Mouse (Mus musculus): Measurements from ENCODE around the gene Ugt1a2. TPM values are rescaled to one million over a fixed set of nuclear protein-coding genes. Genes with fewer than 3 reads are reported as not detected.
A peak's percentile ranks its signal among the peaks of the same experiment; 100 is the strongest.
"Not testable (repeated sequence)": the region's sequence is repeated elsewhere in the genome, so short reads cannot be mapped to it uniquely, and the experiment has no call there.

Ugt1a2 gene
- total RNA-seq, 2 experiments from 2014 or later, result 1.1 TPM; not detected in 1

DNA sequence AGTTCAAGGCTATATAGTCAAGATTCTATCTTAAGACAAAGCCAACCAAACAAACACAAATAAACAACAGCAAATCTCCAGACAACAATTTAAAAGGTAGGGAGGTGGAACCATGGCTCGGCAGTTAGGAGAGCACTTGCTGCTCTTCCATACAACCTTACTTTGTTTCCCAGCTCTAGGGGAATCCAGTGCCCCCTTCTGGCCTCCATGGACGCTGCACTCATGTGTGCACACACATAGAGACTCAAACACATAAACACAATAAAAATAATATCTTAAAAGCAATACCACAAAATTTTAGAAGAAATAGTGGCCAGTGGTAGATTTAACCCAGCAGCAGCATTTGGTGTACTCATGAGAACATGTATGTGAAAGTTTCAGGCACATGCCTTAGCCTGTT is 16.7 kb downstream of the Ugt1a2 start:
- ATAC-seq (replicated peaks; ENCODE audit: poor library complexity), result no peak

DNA sequence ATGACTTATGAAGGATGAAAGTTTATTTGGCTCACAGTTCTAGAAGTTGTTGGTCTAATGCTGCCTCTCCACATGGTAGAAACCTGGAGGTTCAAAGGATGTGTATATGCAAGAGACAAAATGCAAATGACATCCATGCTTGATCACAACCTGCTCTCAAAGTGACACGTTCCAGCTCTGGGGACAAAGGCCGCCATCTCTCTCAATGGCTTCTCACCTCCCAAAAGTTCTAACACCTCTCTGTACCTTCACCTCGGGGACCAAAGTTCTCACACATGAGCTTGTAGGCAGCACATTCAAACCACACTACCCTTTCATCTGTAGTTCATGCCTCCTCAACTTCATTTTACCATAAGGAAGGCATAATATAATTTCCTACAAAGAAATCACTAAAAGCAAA is 17.2 kb downstream of the Ugt1a2 start:
- no peak for ATAC-seq (replicated peaks; ENCODE audit: poor library complexity)

DNA sequence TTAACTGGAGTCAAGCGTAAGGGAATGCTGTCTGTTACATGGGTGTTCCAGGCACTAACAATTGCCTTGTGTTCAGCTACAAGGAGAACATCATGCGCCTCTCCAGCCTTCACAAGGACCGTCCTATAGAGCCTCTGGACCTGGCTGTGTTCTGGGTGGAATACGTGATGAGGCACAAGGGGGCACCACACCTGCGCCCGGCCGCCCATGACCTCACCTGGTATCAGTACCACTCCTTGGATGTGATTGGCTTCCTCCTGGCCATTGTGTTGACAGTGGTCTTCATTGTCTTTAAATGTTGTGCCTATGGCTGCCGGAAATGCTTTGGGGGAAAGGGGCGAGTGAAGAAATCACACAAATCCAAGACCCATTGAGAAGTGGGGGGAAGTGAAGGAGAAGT is 17.6 kb downstream of the Ugt1a2 start:
- ATAC-seq (replicated peaks; ENCODE audit: poor library complexity), result no peak

GRCm38 (mm10) chr1:88218591-88218990 is 18.2 kb downstream of the Ugt1a2 start:
- no peak for ATAC-seq (replicated peaks; ENCODE audit: poor library complexity)

GRCm38 (mm10) chr1:88219054-88219453 is 18.7 kb downstream of the Ugt1a2 start:
- no peak for ATAC-seq (replicated peaks; ENCODE audit: poor library complexity)

- ATAC-seq (replicated peaks; ENCODE audit: poor library complexity), result no peak
Measured at GRCm38 (mm10) chr1:88220336-88220735, 19.9 kb downstream of the Ugt1a2 start.

DNA sequence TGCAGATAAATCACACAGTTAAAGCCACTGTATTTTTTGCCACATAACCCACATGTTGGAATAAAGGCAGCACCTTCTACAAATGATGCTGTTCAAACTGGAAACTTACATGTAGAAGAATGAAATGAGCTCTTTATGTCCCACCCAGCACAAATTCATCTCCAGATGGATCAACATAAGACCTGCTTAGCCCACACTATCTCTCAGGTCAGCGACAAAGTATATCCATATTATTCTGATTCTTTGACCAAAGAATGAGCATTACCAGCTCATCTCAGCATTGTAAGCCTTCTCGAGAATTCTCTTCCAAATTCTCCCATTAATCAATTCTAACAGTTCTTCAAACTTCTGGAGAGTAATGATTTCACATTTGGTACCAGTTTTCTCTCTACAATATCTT is 21.8 kb downstream of the Ugt1a2 start:
- ATAC-seq (replicated peaks; ENCODE audit: poor library complexity), result no peak

DNA sequence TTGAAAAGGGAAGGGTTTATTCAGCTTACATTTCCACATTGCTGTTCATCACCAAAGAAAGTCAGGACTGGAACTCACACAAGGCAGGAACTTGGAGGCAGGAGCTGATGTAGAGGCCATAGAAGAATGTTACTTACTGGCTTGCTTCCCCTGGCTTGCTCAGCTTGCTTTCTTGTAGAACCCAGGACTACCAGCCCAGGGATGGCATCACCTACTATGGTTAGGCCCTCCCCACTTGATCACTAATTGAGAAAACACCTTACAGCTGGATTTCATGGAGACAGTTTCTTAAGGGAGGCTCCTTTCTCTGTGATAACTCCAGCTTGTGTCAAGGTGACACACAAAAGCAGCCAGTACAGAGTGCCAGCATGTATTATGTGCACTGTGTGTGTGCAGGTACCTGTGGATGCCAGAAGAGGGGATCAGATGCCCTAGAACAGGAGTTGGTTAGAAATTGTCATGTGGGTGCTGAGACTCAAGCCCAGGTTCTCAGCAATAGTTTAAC is 22.7 kb downstream of the Ugt1a2 start:
- ATAC-seq (replicated peaks; ENCODE audit: poor library complexity), result not testable (repeated sequence)

- no peak for ATAC-seq (replicated peaks; ENCODE audit: poor library complexity)
Measured at GRCm38 (mm10) chr1:88223591-88223990, 23.2 kb downstream of the Ugt1a2 start.

DNA sequence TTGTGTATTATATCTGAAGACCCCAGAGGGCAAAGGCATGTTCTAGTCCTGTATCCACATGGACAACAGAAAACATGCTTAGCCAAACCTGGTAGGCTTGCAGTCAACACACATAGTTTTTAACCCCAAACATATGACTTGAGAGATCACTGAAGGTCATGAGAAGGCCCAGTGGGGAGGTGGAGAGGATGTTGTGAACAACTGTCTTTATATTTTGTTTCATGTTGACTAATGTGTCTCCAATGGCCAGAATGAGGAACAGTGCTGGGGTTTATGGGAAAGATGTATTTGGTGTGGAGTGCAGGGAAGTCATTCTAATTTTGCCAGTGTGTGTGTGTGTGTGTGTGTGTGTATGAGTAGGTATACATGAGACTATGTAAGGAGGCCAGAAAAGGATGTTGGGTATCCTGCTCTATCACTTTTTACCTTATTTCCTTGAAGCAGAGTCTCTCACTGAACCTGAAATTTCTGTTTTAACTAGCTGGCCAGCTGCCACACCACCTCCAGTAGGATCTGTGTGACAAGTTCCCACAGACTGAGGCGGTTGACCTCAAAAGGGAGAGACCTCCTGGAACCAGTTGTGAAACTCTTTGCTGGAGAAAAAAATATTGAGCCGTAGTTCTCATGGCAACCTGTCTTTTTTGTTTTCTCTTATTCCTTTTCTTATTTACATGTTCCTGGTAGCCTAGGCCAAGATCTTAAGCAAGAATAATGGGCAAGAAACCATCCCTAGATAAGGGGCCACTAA is 23.8 kb downstream of the Ugt1a2 start:
- no peak for ATAC-seq (replicated peaks; ENCODE audit: poor library complexity)

GRCm38 (mm10) chr1:88225301-88225700 is 24.9 kb downstream of the Ugt1a2 start:
- ATAC-seq (replicated peaks; ENCODE audit: poor library complexity), result not testable (repeated sequence)

GRCm38 (mm10) chr1:88225741-88226140 is 25.3 kb downstream of the Ugt1a2 start:
- ATAC-seq (replicated peaks; ENCODE audit: poor library complexity), result no peak

DNA sequence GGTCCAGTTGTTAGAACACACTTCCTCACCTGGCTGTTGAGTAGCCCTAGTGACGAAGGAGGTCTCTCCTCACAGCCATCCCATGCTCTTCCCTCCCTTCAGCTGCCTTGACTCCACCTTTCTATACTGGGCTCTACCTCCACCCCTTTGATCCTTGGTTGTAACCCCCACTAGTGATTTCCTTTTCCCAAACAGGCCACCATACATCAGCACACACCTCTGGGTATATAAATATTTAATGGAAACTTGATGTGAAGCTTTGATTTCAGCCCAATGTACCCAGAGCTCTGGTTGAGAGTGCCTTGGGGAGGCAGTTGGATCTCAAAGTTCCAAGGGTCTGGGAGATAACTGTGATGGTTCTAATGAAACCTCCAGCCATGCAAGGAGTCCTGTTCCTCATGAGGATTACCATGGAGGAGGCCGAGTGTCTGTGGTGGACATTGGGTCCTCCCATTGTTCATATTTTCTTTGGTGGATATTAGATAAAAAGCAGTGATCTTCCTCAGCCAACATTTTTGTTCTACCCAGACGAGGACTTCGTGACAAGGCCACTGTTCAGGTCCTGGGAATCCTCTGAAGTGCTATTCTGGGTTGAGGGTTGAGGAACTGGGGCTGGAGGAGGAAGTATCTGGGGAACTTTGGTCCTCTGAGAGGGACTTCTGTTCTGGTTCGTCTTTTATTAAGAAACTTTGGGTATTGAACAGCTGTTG is 26.4 kb downstream of the Ugt1a2 start, which contains the start of gene Mroh2a:
Gene Mroh2a, plus strand, starts transcription at position 317 of the 710 bp plus-strand sequence.
- ATAC-seq (replicated peaks; ENCODE audit: poor library complexity), result peak; percentile 52

DNA sequence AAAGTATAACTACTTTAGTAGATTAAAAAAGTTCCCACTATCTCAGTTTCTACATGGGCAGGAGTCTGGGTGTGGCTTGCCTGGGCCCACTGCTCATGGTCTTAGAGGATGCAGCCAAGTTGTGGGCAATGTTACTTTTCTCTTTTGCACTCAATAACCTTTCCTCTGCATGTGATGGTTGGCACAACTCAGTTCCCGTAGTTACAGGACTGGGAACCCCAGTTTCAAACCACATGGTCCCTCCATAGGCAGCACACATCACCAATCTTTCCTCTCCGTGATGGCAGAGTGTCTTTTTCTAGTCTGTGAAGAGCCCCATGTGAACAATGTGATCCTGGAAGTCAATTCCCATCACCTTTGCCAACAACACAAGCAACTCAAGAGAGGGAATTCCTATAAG is 27.1 kb downstream of the Ugt1a2 start:
- peak; percentile 12 for ATAC-seq (replicated peaks; ENCODE audit: poor library complexity)

DNA sequence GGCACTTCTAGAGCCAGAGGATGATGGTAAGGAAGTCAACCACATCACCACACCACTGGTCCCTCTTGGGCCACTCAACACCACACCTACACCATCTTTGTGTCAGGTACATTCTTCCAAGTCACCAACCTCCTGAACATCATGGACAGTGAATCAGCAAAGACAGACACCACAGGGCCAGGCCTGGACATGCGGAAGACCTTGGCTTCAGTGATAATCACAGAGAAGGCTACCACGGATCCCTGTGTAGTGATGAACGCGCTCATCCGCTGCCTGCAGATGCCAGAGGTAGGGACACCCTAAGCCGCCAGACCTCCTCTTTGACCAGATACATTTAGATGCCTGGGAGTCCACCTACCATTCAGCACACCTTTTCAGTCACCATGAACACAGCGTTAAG is 27.7 kb downstream of the Ugt1a2 start:
- no peak for ATAC-seq (replicated peaks; ENCODE audit: poor library complexity)

- ATAC-seq (replicated peaks; ENCODE audit: poor library complexity), result no peak
Measured at GRCm38 (mm10) chr1:88229566-88229965, 29.2 kb downstream of the Ugt1a2 start.

DNA sequence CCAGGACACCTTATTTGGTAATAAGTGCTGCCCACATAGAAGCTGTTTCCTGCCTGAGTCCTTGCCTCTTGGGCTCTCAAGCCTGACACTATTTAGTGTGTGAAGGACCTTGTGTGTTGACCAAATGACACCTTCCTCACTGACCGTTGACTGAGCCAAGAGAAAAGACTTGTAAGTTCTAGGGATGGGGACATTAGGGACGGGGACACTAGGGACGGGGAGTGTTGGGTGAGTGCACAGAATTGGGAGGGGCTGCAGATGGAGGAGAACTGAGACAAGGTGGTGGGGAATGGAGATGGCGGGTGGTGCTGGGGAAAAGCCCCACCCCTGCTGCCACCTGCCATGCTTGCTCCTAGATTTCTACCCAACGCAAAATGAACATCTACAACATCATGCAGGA is 29.6 kb downstream of the Ugt1a2 start:
- no peak for ATAC-seq (replicated peaks; ENCODE audit: poor library complexity)

GRCm38 (mm10) chr1:88230421-88230820 is 30.0 kb downstream of the Ugt1a2 start:
- no peak for ATAC-seq (replicated peaks; ENCODE audit: poor library complexity)

DNA sequence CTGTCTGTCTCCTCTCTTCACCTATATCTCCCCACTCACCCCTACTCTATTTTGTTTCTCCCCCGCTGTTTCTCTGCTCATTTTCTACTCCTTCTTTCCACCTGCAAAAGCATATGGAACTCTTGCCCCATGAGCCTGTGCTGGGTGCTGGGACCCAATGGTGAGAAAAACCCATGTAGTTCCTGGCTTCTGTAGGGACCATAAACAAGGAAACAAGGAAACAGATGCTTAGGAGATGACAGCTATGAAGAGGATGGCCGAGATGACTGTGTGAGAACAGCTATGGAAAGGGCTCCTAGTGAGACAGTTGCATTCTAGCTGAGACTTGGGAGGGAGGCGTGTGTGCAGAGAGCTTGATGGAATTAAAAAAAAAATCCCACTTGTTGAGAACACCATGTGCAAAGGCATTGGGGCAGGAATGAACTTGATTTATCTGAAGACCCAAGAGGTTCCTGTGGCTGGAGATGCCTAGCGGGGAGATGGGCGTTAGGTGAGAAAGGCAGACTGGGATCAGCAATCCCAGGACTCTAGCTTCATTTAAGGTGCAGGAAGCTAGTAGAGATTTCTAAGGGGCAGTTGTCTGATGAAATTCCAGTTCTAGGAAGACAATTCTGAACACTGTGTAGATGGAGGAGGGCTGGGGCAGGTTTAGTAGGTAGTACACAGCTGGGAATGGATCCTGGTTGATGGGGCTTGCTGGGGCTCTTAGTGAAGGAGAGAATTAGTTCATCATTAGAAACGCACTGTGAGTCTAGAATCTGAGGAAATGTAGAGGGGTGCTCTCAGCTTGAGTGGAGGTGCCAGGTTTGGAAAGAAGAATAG is 30.8 kb downstream of the Ugt1a2 start:
- no peak for ATAC-seq (replicated peaks; ENCODE audit: poor library complexity)

GRCm38 (mm10) chr1:88231803-88232499 is 31.6 kb downstream of the Ugt1a2 start:
- ATAC-seq (replicated peaks; ENCODE audit: poor library complexity), result no peak

Measured in megakaryocyte progenitor cell, adult 5-6 weeks (primary cell).